Mouse (Mus musculus): ENCODE data around the gene Mrpl34. TPM values are rescaled to one million over a fixed set of nuclear protein-coding genes. Genes with fewer than 3 reads are reported as not detected.

The Mrpl34 gene
- polyA plus RNA-seq, 1 experiment from 2014 or later: 148 TPM

Other genes with a start within 250 kb of the Mrpl34 start
- gene Myo9b, start 192.2 kb upstream of the Mrpl34 start, polyA plus RNA-seq (2015; fragmentation: Nextera tagmentation; extraction: Ambion mirVana): 24.0 and 27.5 TPM in 2 replicates
- 53.6 and 58.0 TPM in 2 replicates for gene Haus8, start 192.0 kb upstream of the Mrpl34 start, polyA plus RNA-seq (2015; fragmentation: Nextera tagmentation; extraction: Ambion mirVana)
- gene Use1, start 98.1 kb upstream of the Mrpl34 start, polyA plus RNA-seq (2015; fragmentation: Nextera tagmentation; extraction: Ambion mirVana): 115 and 118 TPM in 2 replicates
- 4.2 and 5.4 TPM in 2 replicates for gene Ocel1, start 93.7 kb upstream of the Mrpl34 start, polyA plus RNA-seq (2015; fragmentation: Nextera tagmentation; extraction: Ambion mirVana)
- gene Nr2f6, start 83.0 kb upstream of the Mrpl34 start, polyA plus RNA-seq (2015; fragmentation: Nextera tagmentation; extraction: Ambion mirVana): 43.8 and 46.6 TPM in 2 replicates
- 7.4 and 7.8 TPM in 2 replicates for gene Ushbp1, start 69.2 kb upstream of the Mrpl34 start, polyA plus RNA-seq (2015; fragmentation: Nextera tagmentation; extraction: Ambion mirVana)
- 88.9 and 104 TPM in 2 replicates for gene Babam1, start 68.1 kb upstream of the Mrpl34 start, polyA plus RNA-seq (2015; fragmentation: Nextera tagmentation; extraction: Ambion mirVana)
- gene Ankle1, start 58.9 kb upstream of the Mrpl34 start, polyA plus RNA-seq (2015; fragmentation: Nextera tagmentation; extraction: Ambion mirVana): 44.4 and 45.0 TPM in 2 replicates
- gene Abhd8, start 1.3 kb upstream of the Mrpl34 start, polyA plus RNA-seq (2015; fragmentation: Nextera tagmentation; extraction: Ambion mirVana): 61.4 and 69.5 TPM in 2 replicates
- gene Dda1, start 4.2 kb downstream of the Mrpl34 start, polyA plus RNA-seq (2015; fragmentation: Nextera tagmentation; extraction: Ambion mirVana): 109 and 113 TPM in 2 replicates
- 2.2 and 3.0 TPM in 2 replicates for gene Ano8, start 21.0 kb downstream of the Mrpl34 start, polyA plus RNA-seq (2015; fragmentation: Nextera tagmentation; extraction: Ambion mirVana)
- gene Gtpbp3, start 23.1 kb downstream of the Mrpl34 start, polyA plus RNA-seq (2015; fragmentation: Nextera tagmentation; extraction: Ambion mirVana): 22.4 and 23.5 TPM in 2 replicates
- gene Plvap, start 46.8 kb downstream of the Mrpl34 start, polyA plus RNA-seq (2015; fragmentation: Nextera tagmentation; extraction: Ambion mirVana): 47.3 and 52.2 TPM in 2 replicates
- gene Ccdc194, start 60.8 kb downstream of the Mrpl34 start, polyA plus RNA-seq (2015; fragmentation: Nextera tagmentation; extraction: Ambion mirVana): 0.77 and 1.1 TPM in 2 replicates
- gene Bst2, start 72.5 kb downstream of the Mrpl34 start, polyA plus RNA-seq (2015; fragmentation: Nextera tagmentation; extraction: Ambion mirVana): 18.0 and 22.0 TPM in 2 replicates
- gene Mvb12a, start 78.0 kb downstream of the Mrpl34 start, polyA plus RNA-seq (2015; fragmentation: Nextera tagmentation; extraction: Ambion mirVana): 77.1 and 82.4 TPM in 2 replicates
- gene Tmem221, start 93.9 kb downstream of the Mrpl34 start, polyA plus RNA-seq (2015; fragmentation: Nextera tagmentation; extraction: Ambion mirVana): 0.55 and 1.1 TPM in 2 replicates
- not detected in 2 replicates for gene Nxnl1, start 101.6 kb downstream of the Mrpl34 start, polyA plus RNA-seq (2015; fragmentation: Nextera tagmentation; extraction: Ambion mirVana)
- 47.8 and 59.4 TPM in 2 replicates for gene Slc27a1, start 103.9 kb downstream of the Mrpl34 start, polyA plus RNA-seq (2015; fragmentation: Nextera tagmentation; extraction: Ambion mirVana)
- 224 and 244 TPM in 2 replicates for gene Pgls, start 127.2 kb downstream of the Mrpl34 start, polyA plus RNA-seq (2015; fragmentation: Nextera tagmentation; extraction: Ambion mirVana)
- gene Fam129c, start 132.7 kb downstream of the Mrpl34 start, polyA plus RNA-seq (2015; fragmentation: Nextera tagmentation; extraction: Ambion mirVana): 4.8 and 7.7 TPM in 2 replicates
- 75.5 and 78.2 TPM in 2 replicates for gene Colgalt1, start 146.0 kb downstream of the Mrpl34 start, polyA plus RNA-seq (2015; fragmentation: Nextera tagmentation; extraction: Ambion mirVana)
- 0.87 and 1.2 TPM in 2 replicates for gene Unc13a, start 206.8 kb downstream of the Mrpl34 start, polyA plus RNA-seq (2015; fragmentation: Nextera tagmentation; extraction: Ambion mirVana)
- gene Jak3, start 211.3 kb downstream of the Mrpl34 start, polyA plus RNA-seq (2015; fragmentation: Nextera tagmentation; extraction: Ambion mirVana): 3.7 and 3.9 TPM in 2 replicates
- 0.89 TPM in 1 of 2 replicates, not detected in the other for gene Insl3, start 224.3 kb downstream of the Mrpl34 start, polyA plus RNA-seq (2015; fragmentation: Nextera tagmentation; extraction: Ambion mirVana)
- 0.63 and 0.89 TPM in 2 replicates for gene B3gnt3, start 236.8 kb downstream of the Mrpl34 start, polyA plus RNA-seq (2015; fragmentation: Nextera tagmentation; extraction: Ambion mirVana)